Mouse (Mus musculus): ENCODE data around the gene Thsd1. TPM values are rescaled to one million over a fixed set of nuclear protein-coding genes. Genes with fewer than 3 reads are reported as not detected.

Gene Thsd1
- polyA plus RNA-seq (2014; fragmentation: Nextera tagmentation; extraction: Ambion mirVana): 9.4 and 10.8 TPM in 2 replicates

DNA sequence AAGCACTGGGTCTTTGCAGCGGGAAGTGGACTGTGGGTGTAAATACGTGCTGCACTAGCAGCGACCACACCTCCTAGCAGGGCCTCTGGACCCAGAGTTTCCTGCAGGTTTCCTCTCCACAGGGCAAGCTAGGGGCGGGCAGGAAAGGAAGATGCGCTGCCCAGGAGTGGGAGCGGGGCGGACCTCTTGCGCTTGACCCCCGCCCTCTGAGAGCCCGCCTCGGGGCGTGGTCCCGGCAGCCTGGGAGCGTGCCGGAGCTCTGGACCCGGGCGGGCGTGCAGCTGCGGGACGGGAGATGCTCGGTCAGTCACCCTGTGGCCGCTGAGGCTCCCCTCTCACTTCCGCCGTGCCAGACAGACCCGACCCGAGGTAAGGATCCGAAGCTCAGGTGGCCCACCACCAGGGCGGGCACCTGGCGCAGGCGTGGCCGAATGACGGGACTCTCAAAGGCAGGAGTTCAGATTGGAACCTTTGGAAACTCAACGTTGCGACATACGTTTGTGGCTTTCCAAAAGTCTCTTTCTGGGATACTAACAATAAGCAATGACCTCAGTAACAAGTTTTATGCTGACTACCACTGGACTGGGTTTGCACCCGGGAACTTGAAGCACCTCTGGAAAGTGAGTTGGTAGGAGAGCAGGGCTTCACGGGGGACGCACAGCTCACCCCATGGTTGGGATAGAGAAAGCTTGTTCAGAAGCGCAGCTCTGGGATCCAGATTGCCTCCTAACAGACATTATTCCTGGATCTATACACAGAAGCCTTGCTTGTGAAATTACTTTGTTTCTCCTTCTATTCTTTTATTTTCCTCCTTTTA, at the start of gene Thsd1:
Gene Thsd1 (plus strand): TSS at position 253 of the 817 bp plus-strand sequence.
- Histone ChIP-seq H3K4me1 (ENCODE audit: control insufficient read depth, insufficient read depth, low read length) (0 out of 2 replicates have a peak, but pooled peaks cover 2% of the 10 kb centered on the region), H3K27ac (ENCODE audit: low read length) (peak within 1 kb of the TSS; percentile 27; the same call in 1 of the 2 replicates), H3K9me3 (ENCODE audit: control insufficient read depth, low read depth, low read length) (no peaks in the 10 kb centered on the region), H3K36me3 (ENCODE audit: control insufficient read depth, insufficient read depth, low read length) (peaks cover 3% of the 10 kb centered on the region; the same call in 1 of the 2 replicates), H3K4me2 (replicated peaks; ENCODE audit: low read depth, low read length) (peak within 1 kb of the TSS; percentile 92), H3K27me3 (ENCODE audit: control insufficient read depth, insufficient read depth, low read length) (no peaks in the 10 kb centered on the region), H3K4me3 (ENCODE audit: low read depth, low read length) (peak within 1 kb of the TSS; percentile 52), H3K9ac (replicated peaks; ENCODE audit: low read depth, low read length) (peak within 1 kb of the TSS; percentile 4; the same call in 1 of the 2 replicates)
- peak; percentile 90 for ATAC-seq (ENCODE audit: insufficient number of reproducible peaks, insufficient read depth, low FRiP score, low read depth)
- 1% methylated on average over 39 of the region's 39 CpGs for WGBS

- Histone ChIP-seq H3K9me3 (ENCODE audit: control insufficient read depth, low read depth, low read length) (no peaks in the 10 kb centered on the region), H3K4me2 (replicated peaks; ENCODE audit: low read depth, low read length) (peak overlapping the region; percentile 64), H3K4me1 (ENCODE audit: control insufficient read depth, insufficient read depth, low read length) (peaks cover 15% of the 10 kb centered on the region), H3K4me3 (ENCODE audit: low read depth, low read length) (peak overlapping the region; percentile 74), H3K27ac (ENCODE audit: low read length) (peak overlapping the region; percentile 83; the same call in 1 of the 2 replicates), H3K9ac (replicated peaks; ENCODE audit: low read depth, low read length) (no peak overlapping the region), H3K36me3 (ENCODE audit: control insufficient read depth, insufficient read depth, low read length) (no peaks in the 10 kb centered on the region), H3K27me3 (ENCODE audit: control insufficient read depth, insufficient read depth, low read length) (no peaks in the 10 kb centered on the region)
- WGBS: 2% methylated on average over 3 of the region's 3 CpGs
- ATAC-seq (ENCODE audit: insufficient number of reproducible peaks, insufficient read depth, low FRiP score, low read depth): peak; percentile 57; the same call in 1 of the 2 replicates
Observed at GRCm38 (mm10) chr8:22184884-22185283, 42.2 kb upstream of the Thsd1 start.

- Histone ChIP-seq H3K27me3 (ENCODE audit: control insufficient read depth, insufficient read depth, low read length) (no peaks in the 10 kb centered on the region), H3K9me3 (ENCODE audit: control insufficient read depth, low read depth, low read length) (no peaks in the 10 kb centered on the region), H3K36me3 (ENCODE audit: control insufficient read depth, insufficient read depth, low read length) (no peaks in the 10 kb centered on the region), H3K9ac (replicated peaks; ENCODE audit: low read depth, low read length) (peak within 1 kb of the TSS; percentile 49), H3K4me2 (replicated peaks; ENCODE audit: low read depth, low read length) (peak within 1 kb of the TSS; percentile 64), H3K4me1 (ENCODE audit: control insufficient read depth, insufficient read depth, low read length) (peaks cover 15% of the 10 kb centered on the region), H3K4me3 (ENCODE audit: low read depth, low read length) (peak within 1 kb of the TSS; percentile 74), H3K27ac (ENCODE audit: low read length) (peak within 1 kb of the TSS; percentile 83; the same call in 1 of the 2 replicates)
- 3% methylated on average over 63 of the region's 63 CpGs for WGBS
- ATAC-seq (ENCODE audit: insufficient number of reproducible peaks, insufficient read depth, low FRiP score, low read depth): peak; percentile 95
Observed at GRCm38 (mm10) chr8:22185431-22186397, 41.4 kb upstream of the Thsd1 start, which contains the start of gene Ckap2. TSS of gene Ckap2 (minus strand) at chr8:22185819.

GRCm38 (mm10) chr8:22192660-22193431, 34.3 kb upstream of the Thsd1 start, which contains the start of gene Vps36:
TSS of gene Vps36 (plus strand) at chr8:22192809.
- peak within 1 kb of the TSS; percentile 98 for H3K27ac ChIP-seq (ENCODE audit: low read length)
- peak within 1 kb of the TSS; percentile 82 for H3K4me3 ChIP-seq (ENCODE audit: low read depth, low read length)
- peak within 1 kb of the TSS; percentile 90 for H3K9ac ChIP-seq (replicated peaks; ENCODE audit: low read depth, low read length)
- peak; percentile 92 for ATAC-seq (ENCODE audit: insufficient number of reproducible peaks, insufficient read depth, low FRiP score, low read depth)
- no peaks in the 10 kb centered on the region for H3K36me3 ChIP-seq (ENCODE audit: control insufficient read depth, insufficient read depth, low read length)
- no peaks in the 10 kb centered on the region for H3K27me3 ChIP-seq (ENCODE audit: control insufficient read depth, insufficient read depth, low read length)
- H3K4me1 ChIP-seq (ENCODE audit: control insufficient read depth, insufficient read depth, low read length): peaks cover 7% of the 10 kb centered on the region; the same call in 1 of the 2 replicates
- peak within 1 kb of the TSS; percentile 48 for H3K4me2 ChIP-seq (replicated peaks; ENCODE audit: low read depth, low read length)
- WGBS: under 1% methylated on average over 73 of the region's 73 CpGs
- no peaks in the 10 kb centered on the region for H3K9me3 ChIP-seq (ENCODE audit: control insufficient read depth, low read depth, low read length)

GRCm38 (mm10) chr8:22193432-22194010, 33.6 kb upstream of the Thsd1 start:
- ATAC-seq (ENCODE audit: insufficient number of reproducible peaks, insufficient read depth, low FRiP score, low read depth): peak; percentile 72
- Histone ChIP-seq H3K4me1 (ENCODE audit: control insufficient read depth, insufficient read depth, low read length) (peaks cover 7% of the 10 kb centered on the region; the same call in 1 of the 2 replicates), H3K27me3 (ENCODE audit: control insufficient read depth, insufficient read depth, low read length) (no peaks in the 10 kb centered on the region), H3K4me3 (ENCODE audit: low read depth, low read length) (peak overlapping the region; percentile 82), H3K9ac (replicated peaks; ENCODE audit: low read depth, low read length) (peak overlapping the region; percentile 90), H3K4me2 (replicated peaks; ENCODE audit: low read depth, low read length) (peak overlapping the region; percentile 48), H3K36me3 (ENCODE audit: control insufficient read depth, insufficient read depth, low read length) (no peaks in the 10 kb centered on the region), H3K9me3 (ENCODE audit: control insufficient read depth, low read depth, low read length) (no peaks in the 10 kb centered on the region), H3K27ac (ENCODE audit: low read length) (peak overlapping the region; percentile 98)
- WGBS: 11% methylated on average over 12 of the region's 12 CpGs

DNA sequence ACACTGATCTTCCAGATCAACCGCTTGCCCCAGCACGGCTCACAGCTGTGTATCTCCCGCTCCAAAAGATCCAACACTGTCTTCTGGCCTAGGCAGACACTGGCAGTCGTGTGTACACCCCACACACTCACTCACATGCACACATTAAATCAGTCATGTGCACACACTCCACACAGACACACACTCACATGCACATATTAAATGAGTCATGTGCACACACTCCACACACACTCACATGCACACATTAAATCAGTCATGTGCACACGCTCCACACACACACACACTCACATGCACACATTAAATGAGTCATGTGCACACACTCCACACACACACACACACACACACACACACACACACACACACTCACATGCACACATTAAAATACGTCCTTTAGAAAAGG, 29.2 kb upstream of the Thsd1 start:
- H3K4me2 ChIP-seq (replicated peaks; ENCODE audit: low read depth, low read length): no peak overlapping the region
- peaks cover 7% of the 10 kb centered on the region; the same call in 1 of the 2 replicates for H3K4me1 ChIP-seq (ENCODE audit: control insufficient read depth, insufficient read depth, low read length)
- no peaks in the 10 kb centered on the region for H3K9me3 ChIP-seq (ENCODE audit: control insufficient read depth, low read depth, low read length)
- H3K36me3 ChIP-seq (ENCODE audit: control insufficient read depth, insufficient read depth, low read length): peaks cover 23% of the 10 kb centered on the region
- H3K4me3 ChIP-seq (ENCODE audit: low read depth, low read length): no peak overlapping the region
- H3K27ac ChIP-seq (ENCODE audit: low read length): no peak overlapping the region
- no peak overlapping the region for H3K9ac ChIP-seq (replicated peaks; ENCODE audit: low read depth, low read length)
- ATAC-seq (ENCODE audit: insufficient number of reproducible peaks, insufficient read depth, low FRiP score, low read depth): no peak
- 81% methylated on average over 6 of the region's 6 CpGs for WGBS
- H3K27me3 ChIP-seq (ENCODE audit: control insufficient read depth, insufficient read depth, low read length): no peaks in the 10 kb centered on the region

- 98% methylated on average over 8 of the region's 8 CpGs for WGBS
- peaks cover 4% of the 10 kb centered on the region; the same call in 1 of the 2 replicates for H3K4me1 ChIP-seq (ENCODE audit: control insufficient read depth, insufficient read depth, low read length)
- no peak overlapping the region for H3K9ac ChIP-seq (replicated peaks; ENCODE audit: low read depth, low read length)
- no peak overlapping the region for H3K27ac ChIP-seq (ENCODE audit: low read length)
- H3K9me3 ChIP-seq (ENCODE audit: control insufficient read depth, low read depth, low read length): no peaks in the 10 kb centered on the region
- H3K4me3 ChIP-seq (ENCODE audit: low read depth, low read length): no peak overlapping the region
- no peak for ATAC-seq (ENCODE audit: insufficient number of reproducible peaks, insufficient read depth, low FRiP score, low read depth)
- H3K27me3 ChIP-seq (ENCODE audit: control insufficient read depth, insufficient read depth, low read length): no peaks in the 10 kb centered on the region
- peaks cover 23% of the 10 kb centered on the region for H3K36me3 ChIP-seq (ENCODE audit: control insufficient read depth, insufficient read depth, low read length)
- no peak overlapping the region for H3K4me2 ChIP-seq (replicated peaks; ENCODE audit: low read depth, low read length)
Observed at GRCm38 (mm10) chr8:22199481-22199880, 27.6 kb upstream of the Thsd1 start.
